Mouse (Mus musculus) kidney, adult 2 months (tissue): ENCODE results near the gene Zfp385c. TPM values are rescaled to one million over a fixed set of nuclear protein-coding genes. Genes with fewer than 3 reads are reported as not detected.

Experiments used
- DNase-seq: peaks from one replicate; pipeline ENCODE4 v3.0.0; 2021
- H3K27ac ChIP-seq: fragments of 200-500 bp; 2 replicates; pipeline ENCODE4 v1.5.1; 2012; ENCODE audit warnings: low read depth, low read length, control low read depth, inconsistent platforms; ENCODE audit not compliant: insufficient read depth
- H3K27me3 ChIP-seq: fragments of 200-500 bp; replicated peaks from 2 replicates; pipeline ENCODE4 v1.6.1; 2012; ENCODE audit warnings: mild to moderate bottlenecking, moderate library complexity, low read length, inconsistent platforms; ENCODE audit not compliant: control insufficient read depth, insufficient read depth
- H3K36me3 ChIP-seq: fragments of 200-500 bp; 2 replicates; pipeline ENCODE4 v1.6.1; 2012; ENCODE audit warnings: mild to moderate bottlenecking, moderate library complexity, low read length, inconsistent platforms; ENCODE audit not compliant: control insufficient read depth, insufficient read depth
- H3K4me1 ChIP-seq: fragments of 200-500 bp; 2 replicates; pipeline ENCODE4 v1.6.1; 2011; ENCODE audit warnings: low read length; ENCODE audit not compliant: control insufficient read depth, insufficient read depth
- H3K4me3 ChIP-seq: fragments of 200-500 bp; 2 replicates; pipeline ENCODE4 v1.5.1; 2011; ENCODE audit warnings: mild to moderate bottlenecking, low read depth, low read length, control low read depth; ENCODE audit not compliant: insufficient read depth
- CTCF ChIP-seq: fragments of 200-500 bp; conservative IDR thresholded peaks from 2 replicates; pipeline ENCODE4 v1.5.1; 2011; ENCODE audit warnings: low read depth, mild to moderate bottlenecking, control low read depth, low read length, moderate library complexity, mixed read lengths; ENCODE audit not compliant: insufficient read depth, insufficient read length
- POLR2A ChIP-seq: fragments of 200-500 bp; IDR thresholded peaks from one replicate; pipeline ENCODE4 v1.6.1; 2011; ENCODE audit warnings: low read depth, low read length, control low read depth
- WGBS: fragments of 180-500 bp; shearing (Covaris S2); methylation state at CpG from one replicate; pipeline ENCODE4 v1.1.7; 2018; 5-methylcytosine and 5-hydroxymethylcytosine counted together
- polyA plus RNA-seq: library from polyadenylated mRNA; depleted of rRNA; stranded (reverse); fragments of >200 nt; gene quantifications from 2 replicates; pipeline ENCODE4 v1.2.3, GENCODE M21; 2012; rRNA removed

The Zfp385c gene
- polyA plus RNA-seq, 1 experiment: 0.34 TPM

- Histone ChIP-seq H3K27ac (no peak overlapping the region), H3K4me1 (peaks cover 2% of the 10 kb centered on the region; the same call in 1 of the 2 replicates), H3K4me3 (no peak overlapping the region), H3K27me3 (no peaks in the 10 kb centered on the region), H3K36me3 (no peaks in the 10 kb centered on the region; the same call in 1 of the 2 replicates)
- no peak for DNase-seq
- 66% methylated on average over 8 of the region's 8 CpGs for WGBS
- TF ChIP-seq POLR2A (no peak), CTCF (no peak)
Observed at GRCm38 (mm10) chr11:100577852-100578599, 114.2 kb downstream of the Zfp385c start.

Other genes starting within 250 kb of the Zfp385c start
- gene Klhl11, start 219.7 kb downstream of the Zfp385c start, polyA plus RNA-seq: 2.3 and 3.3 TPM in 2 replicates
- 181 and 191 TPM in 2 replicates for gene Acly, start 164.5 kb downstream of the Zfp385c start, polyA plus RNA-seq
- 0.84 and 1.4 TPM in 2 replicates for gene Ttc25, start 146.8 kb downstream of the Zfp385c start, polyA plus RNA-seq
- 10.5 and 13.5 TPM in 2 replicates for gene Cnp, start 117.6 kb downstream of the Zfp385c start, polyA plus RNA-seq
- 60.5 and 63.1 TPM in 2 replicates for gene Nkiras2, start 73.2 kb downstream of the Zfp385c start, polyA plus RNA-seq
- 30.0 and 45.6 TPM in 2 replicates for gene Dnajc7, start 72.3 kb downstream of the Zfp385c start, polyA plus RNA-seq
- 3.7 and 6.2 TPM in 2 replicates for gene Dhx58, start 11.8 kb upstream of the Zfp385c start, polyA plus RNA-seq
- 25.9 and 29.0 TPM in 2 replicates for gene Kat2a, start 20.0 kb upstream of the Zfp385c start, polyA plus RNA-seq
- gene Hspb9, start 21.4 kb upstream of the Zfp385c start, polyA plus RNA-seq: 0.48 and 0.49 TPM in 2 replicates
- gene Rab5c, start 45.8 kb upstream of the Zfp385c start, polyA plus RNA-seq: 445 and 472 TPM in 2 replicates
- 0.04 and 0.08 TPM in 2 replicates for gene Kcnh4, start 67.5 kb upstream of the Zfp385c start, polyA plus RNA-seq
- not detected in 2 replicates for gene Hcrt, start 70.5 kb upstream of the Zfp385c start, polyA plus RNA-seq
- 30.4 and 31.8 TPM in 2 replicates for gene Ghdc, start 78.5 kb upstream of the Zfp385c start, polyA plus RNA-seq
- 23.2 and 24.0 TPM in 2 replicates for gene Stat5b, start 158.3 kb upstream of the Zfp385c start, polyA plus RNA-seq
- 15.8 and 16.6 TPM in 2 replicates for gene Stat5a, start 166.9 kb upstream of the Zfp385c start, polyA plus RNA-seq
- gene Stat3, start 247.1 kb upstream of the Zfp385c start, polyA plus RNA-seq: 55.5 and 57.2 TPM in 2 replicates